Mouse (Mus musculus): ENCODE results near the gene Hspa1a.
"Not testable (repeated sequence)": the region's sequence is repeated elsewhere in the genome, so short reads cannot be mapped to it uniquely, and the experiment has no call there.

The Hspa1a gene

GRCm38 (mm10) chr17:34948721-34949552, 23.0 kb downstream of the Hspa1a start:
- not testable (repeated sequence) for DNase-seq (ENCODE audit: low read depth, low spot score)

- no peak for DNase-seq (ENCODE audit: low read depth, low spot score)
Measured at GRCm38 (mm10) chr17:34947606-34948005, 24.4 kb downstream of the Hspa1a start.

- no peak for DNase-seq (ENCODE audit: low read depth, low spot score)
Measured at GRCm38 (mm10) chr17:34946486-34947140, 25.3 kb downstream of the Hspa1a start.

GRCm38 (mm10) chr17:34944362-34944761, 27.6 kb downstream of the Hspa1a start:
- DNase-seq (ENCODE audit: low read depth, low spot score), result no peak

- DNase-seq (ENCODE audit: low read depth, low spot score), result no peak
Measured at GRCm38 (mm10) chr17:34943128-34943815, 28.7 kb downstream of the Hspa1a start.

- no peak for DNase-seq (ENCODE audit: low read depth, low spot score)
Measured at GRCm38 (mm10) chr17:34941344-34942041, 30.5 kb downstream of the Hspa1a start.

GRCm38 (mm10) chr17:34937960-34938505, 33.9 kb downstream of the Hspa1a start:
- DNase-seq (ENCODE audit: low read depth, low spot score), result no peak

- no peak for DNase-seq (ENCODE audit: low read depth, low spot score)
Measured at GRCm38 (mm10) chr17:34934830-34935229, 37.1 kb downstream of the Hspa1a start.

GRCm38 (mm10) chr17:34934031-34934430, 37.9 kb downstream of the Hspa1a start:
- DNase-seq (ENCODE audit: low read depth, low spot score), result no peak

GRCm38 (mm10) chr17:34932287-34932686, 39.7 kb downstream of the Hspa1a start:
- no peak for DNase-seq (ENCODE audit: low read depth, low spot score)

GRCm38 (mm10) chr17:34931735-34932098, 40.2 kb downstream of the Hspa1a start:
- no peak for DNase-seq (ENCODE audit: low read depth, low spot score)

GRCm38 (mm10) chr17:34931061-34931734, 40.8 kb downstream of the Hspa1a start, which contains the start of gene Neu1:
Gene Neu1, plus strand, starts transcription at chr17:34931253.
- DNase-seq (ENCODE audit: low read depth, low spot score), result peak; percentile 75

GRCm38 (mm10) chr17:34928841-34929240, 43.1 kb downstream of the Hspa1a start:
- DNase-seq (ENCODE audit: low read depth, low spot score), result no peak

GRCm38 (mm10) chr17:34927306-34928019, 44.5 kb downstream of the Hspa1a start:
- no peak for DNase-seq (ENCODE audit: low read depth, low spot score)

- DNase-seq (ENCODE audit: low read depth, low spot score), result no peak
Measured at GRCm38 (mm10) chr17:34924258-34924657, 47.7 kb downstream of the Hspa1a start.

- DNase-seq (ENCODE audit: low read depth, low spot score), result no peak
Measured at GRCm38 (mm10) chr17:34922939-34923338, 49.0 kb downstream of the Hspa1a start.
